Mouse (Mus musculus) c-Kit-positive CD71-positive TER-119-positive erythroid progenitor cells, embryonic 14.5 days (primary cell): ENCODE results near the gene Slc51b.

Source experiments
- DNase-seq: peaks from one replicate; pipeline ENCODE4 v3.0.0-alpha.2; 2013; ENCODE audit warnings: low spot score

Gene Slc51b

GRCm38 (mm10) chr9:65408871-65409295 lies 13.9 kb downstream of the Slc51b start:
- no peak for DNase-seq

- DNase-seq, result no peak
Measured at GRCm38 (mm10) chr9:65407861-65408260, 14.9 kb downstream of the Slc51b start.

GRCm38 (mm10) chr9:65407327-65407726 lies 15.4 kb downstream of the Slc51b start:
- no peak for DNase-seq

- DNase-seq, result no peak
Measured at GRCm38 (mm10) chr9:65405184-65405449, 17.6 kb downstream of the Slc51b start.

- DNase-seq, result no peak
Measured at GRCm38 (mm10) chr9:65404331-65405183, 18.2 kb downstream of the Slc51b start.

GRCm38 (mm10) chr9:65399934-65400333 lies 22.8 kb downstream of the Slc51b start:
- DNase-seq, result no peak

- peak; percentile 21 for DNase-seq
Measured at GRCm38 (mm10) chr9:65398279-65398678, 24.5 kb downstream of the Slc51b start, which contains the start of gene Rasl12. Gene Rasl12 (plus strand): TSS chr9:65398506.

- no peak for DNase-seq
Measured at GRCm38 (mm10) chr9:65394360-65394759, 28.4 kb downstream of the Slc51b start.

GRCm38 (mm10) chr9:65393606-65394005 lies 29.1 kb downstream of the Slc51b start:
- DNase-seq, result no peak

- DNase-seq, result peak; percentile 50
Measured at GRCm38 (mm10) chr9:65392638-65393364, 30.0 kb downstream of the Slc51b start.

GRCm38 (mm10) chr9:65391613-65391964 lies 31.2 kb downstream of the Slc51b start, which contains the start of gene Kbtbd13:
Gene Kbtbd13 (minus strand): TSS chr9:65391652.
- no peak for DNase-seq

- no peak for DNase-seq
Measured at GRCm38 (mm10) chr9:65390752-65391612, 31.8 kb downstream of the Slc51b start.

- no peak for DNase-seq
Measured at GRCm38 (mm10) chr9:65386373-65387140, 36.2 kb downstream of the Slc51b start.

- no peak for DNase-seq
Measured at GRCm38 (mm10) chr9:65384276-65384675, 38.5 kb downstream of the Slc51b start.

GRCm38 (mm10) chr9:65382751-65383097 lies 40.0 kb downstream of the Slc51b start:
- no peak for DNase-seq

- DNase-seq, result no peak
Measured at GRCm38 (mm10) chr9:65382031-65382750, 40.6 kb downstream of the Slc51b start.

GRCm38 (mm10) chr9:65381017-65381590 lies 41.7 kb downstream of the Slc51b start:
- no peak for DNase-seq

GRCm38 (mm10) chr9:65375163-65375934 lies 47.4 kb downstream of the Slc51b start:
- no peak for DNase-seq

- DNase-seq, result no peak
Measured at GRCm38 (mm10) chr9:65374468-65375162, 48.1 kb downstream of the Slc51b start.
